Mouse (Mus musculus) G1E (cell line): Measurements from ENCODE around the gene Arrdc5. TPM values are rescaled to one million over a fixed set of nuclear protein-coding genes. Genes with fewer than 3 reads are reported as not detected.

ENCODE experiments used
- ATAC-seq: 2 replicates; pipeline ENCODE4 v1.8.0; 2016; ENCODE audit warnings: mild to moderate bottlenecking; ENCODE audit not compliant: insufficient number of reproducible peaks, poor library complexity, low FRiP score, severe bottlenecking; ENCODE audit errors: extremely low read depth
- DNase-seq: peaks from one replicate; pipeline ENCODE4 v3.0.0; 2012; ENCODE audit warnings: low spot score
- H3K27me3 ChIP-seq: 2 replicates; pipeline ENCODE4 v1.6.1; 2012; ENCODE audit warnings: mild to moderate bottlenecking, low read length, inconsistent platforms; ENCODE audit not compliant: insufficient read depth
- H3K36me3 ChIP-seq: replicated peaks from 2 replicates; pipeline ENCODE3; 2012; ENCODE audit warnings: mild to moderate bottlenecking, inconsistent platforms
- H3K4me1 ChIP-seq: 2 replicates; pipeline ENCODE4 v1.6.1; 2012; ENCODE audit warnings: low read depth, low read length, inconsistent platforms, mixed read lengths; ENCODE audit not compliant: insufficient read depth
- H3K4me3 ChIP-seq: 2 replicates; pipeline ENCODE4 v1.5.1; 2012; ENCODE audit warnings: low read depth, mild to moderate bottlenecking, inconsistent platforms, low read length, moderate library complexity, mixed read lengths
- H3K9me3 ChIP-seq: replicated peaks from 2 replicates; pipeline ENCODE4 v1.6.1; 2012; ENCODE audit warnings: inconsistent platforms
- CTCF ChIP-seq: IDR thresholded peaks from 2 replicates; pipeline ENCODE4 v1.5.1; 2012; ENCODE audit warnings: low read depth, low read length, inconsistent platforms, mixed read lengths
- GATA1 ChIP-seq: IDR thresholded peaks from 2 replicates; pipeline ENCODE4 v1.6.1; 2012; ENCODE audit warnings: borderline replicate concordance, low read length, inconsistent platforms, mixed read lengths
- GATA2 ChIP-seq: IDR thresholded peaks from 2 replicates; pipeline ENCODE4 v1.6.1; 2012; ENCODE audit warnings: low read depth, low read length, inconsistent platforms, borderline replicate concordance
- POLR2AphosphoS5 ChIP-seq: IDR thresholded peaks from 2 replicates; pipeline ENCODE4 v1.6.1; 2012; ENCODE audit warnings: low read depth, low read length, inconsistent platforms; ENCODE audit not compliant: insufficient replicate concordance
- TAL1 ChIP-seq: conservative IDR thresholded peaks from 2 replicates; pipeline ENCODE4 v1.6.1; 2012; ENCODE audit warnings: low read depth, low read length, inconsistent platforms, mixed read lengths
- polyA plus RNA-seq: library from polyadenylated mRNA; stranded (reverse); fragments of >175 nt; gene quantifications from 2 replicates; pipeline ENCODE4 v1.2.3, GENCODE M21; 2012
- total RNA-seq, 2 experiments: library from RNA; stranded (forward) in 1 of 2; stranded (reverse) in 1 of 2; fragments of 200-1000 nt in 1 of 2; fragments of >200 nt in 1 of 2; fragmentation: Nextera tagmentation in 1 of 2; gene quantifications; 2 replicates each; pipeline ENCODE4 v1.2.3; 2014 to 2017

Arrdc5 gene
- total and polyA plus RNA-seq, 3 experiments = not detected

- peaks cover 39% of the 10 kb centered on the region for H3K36me3 ChIP-seq
- H3K27me3 ChIP-seq = peaks cover 6% of the 10 kb centered on the region
- H3K9me3 ChIP-seq = no peaks in the 10 kb centered on the region
- H3K4me3 ChIP-seq = peak within 1 kb of the TSS; percentile 82
- peak; percentile 79 for DNase-seq
- TF ChIP-seq GATA1 (no peak), POLR2AphosphoS5 (no peak), CTCF (no peak)
- H3K4me1 ChIP-seq = peaks cover 53% of the 10 kb centered on the region
- peak; percentile 75 for ATAC-seq
These were observed 43.7 kb downstream of the Arrdc5 start, which contains the start of gene Fem1a for GRCm38 (mm10) chr17:56256239-56256881. Fem1a (plus strand) TSS chr17:56256810.

- H3K4me1 ChIP-seq = peaks cover 52% of the 10 kb centered on the region
- TF ChIP-seq TAL1 (no peak), CTCF (peak; percentile 69)
These were observed 44.2 kb downstream of the Arrdc5 start for GRCm38 (mm10) chr17:56255863-56256238.

GRCm38 (mm10) chr17:56255429-56255828 lies 44.7 kb downstream of the Arrdc5 start:
- peaks cover 6% of the 10 kb centered on the region for H3K27me3 ChIP-seq
- no peak for ATAC-seq
- H3K4me3 ChIP-seq = peak overlapping the region; percentile 82; the same call in 1 of the 2 replicates
- peaks cover 50% of the 10 kb centered on the region for H3K4me1 ChIP-seq
- H3K36me3 ChIP-seq = peaks cover 30% of the 10 kb centered on the region
- DNase-seq = no peak
- no peak for TF ChIP-seq CTCF
- TF ChIP-seq GATA2 = no peak
- no peak for TF ChIP-seq TAL1
- no peak for TF ChIP-seq POLR2AphosphoS5
- TF ChIP-seq GATA1 = no peak
- no peaks in the 10 kb centered on the region for H3K9me3 ChIP-seq

More at GRCm38 (mm10) chr17:56255863-56256238, 44.2 kb downstream of the Arrdc5 start:
- peak; percentile 77 for ATAC-seq
- H3K4me3 ChIP-seq = peak overlapping the region; percentile 82
- DNase-seq = peak; percentile 91
- H3K9me3 ChIP-seq = no peaks in the 10 kb centered on the region
- peaks cover 34% of the 10 kb centered on the region for H3K36me3 ChIP-seq
- H3K27me3 ChIP-seq = peaks cover 6% of the 10 kb centered on the region

- Histone ChIP-seq H3K36me3 (peaks cover 23% of the 10 kb centered on the region), H3K4me3 (no peak overlapping the region), H3K4me1 (peaks cover 42% of the 10 kb centered on the region), H3K9me3 (no peaks in the 10 kb centered on the region), H3K27me3 (peaks cover 7% of the 10 kb centered on the region)
- DNase-seq (no peak), ATAC-seq (no peak)
- TF ChIP-seq POLR2AphosphoS5 (no peak), GATA2 (no peak), TAL1 (no peak), CTCF (no peak), GATA1 (no peak)
These were observed 45.4 kb downstream of the Arrdc5 start for GRCm38 (mm10) chr17:56254695-56255094.

- no peak overlapping the region for H3K4me3 ChIP-seq
- peaks cover 23% of the 10 kb centered on the region for H3K27me3 ChIP-seq
- ATAC-seq (no peak), DNase-seq (no peak)
- H3K4me1 ChIP-seq = peaks cover 19% of the 10 kb centered on the region
- no peaks in the 10 kb centered on the region for H3K9me3 ChIP-seq
- H3K36me3 ChIP-seq = no peaks in the 10 kb centered on the region
- TF ChIP-seq CTCF (peak; percentile 72), TAL1 (no peak)
These were observed 48.8 kb downstream of the Arrdc5 start for GRCm38 (mm10) chr17:56251136-56251829.

- Histone ChIP-seq H3K9me3 (no peaks in the 10 kb centered on the region), H3K36me3 (no peaks in the 10 kb centered on the region), H3K27me3 (peaks cover 46% of the 10 kb centered on the region), H3K4me3 (no peak overlapping the region), H3K4me1 (no peaks in the 10 kb centered on the region)
- ATAC-seq (no peak), DNase-seq (no peak)
- TF ChIP-seq GATA2 = no peak
- no peak for TF ChIP-seq GATA1
These were observed 54.5 kb downstream of the Arrdc5 start for GRCm38 (mm10) chr17:56245608-56246007.

Other genes with a start within 250 kb of the Arrdc5 start
- gene Ubxn6, start 225.3 kb downstream of the Arrdc5 start, total RNA-seq (2014; fragmentation: Nextera tagmentation) = 9.0 and 9.3 TPM in 2 replicates
- 17.1 and 19.1 TPM in 2 replicates for gene Ubxn6, start 225.3 kb downstream of the Arrdc5 start, total RNA-seq (2017)
- gene Ubxn6, start 225.3 kb downstream of the Arrdc5 start, polyA plus RNA-seq = 21.2 and 21.4 TPM in 2 replicates
- gene Hdgfl2, start 220.7 kb downstream of the Arrdc5 start, total RNA-seq (2014; fragmentation: Nextera tagmentation) = 31.1 and 37.6 TPM in 2 replicates
- 73.3 and 76.0 TPM in 2 replicates for gene Hdgfl2, start 220.7 kb downstream of the Arrdc5 start, total RNA-seq (2017)
- gene Hdgfl2, start 220.7 kb downstream of the Arrdc5 start, polyA plus RNA-seq = 174 and 201 TPM in 2 replicates
- gene Plin4, start 190.5 kb downstream of the Arrdc5 start, total RNA-seq (2014; fragmentation: Nextera tagmentation) = not detected in 2 replicates
- gene Plin4, start 190.5 kb downstream of the Arrdc5 start, total RNA-seq (2017) = 0.05 and 0.06 TPM in 2 replicates
- not detected in 2 replicates for gene Plin4, start 190.5 kb downstream of the Arrdc5 start, polyA plus RNA-seq
- not detected in 2 replicates for gene Plin5, start 182.7 kb downstream of the Arrdc5 start, total RNA-seq (2014; fragmentation: Nextera tagmentation)
- 0.06 TPM in 1 of 2 replicates, not detected in the other for gene Plin5, start 182.7 kb downstream of the Arrdc5 start, total RNA-seq (2017)
- gene Plin5, start 182.7 kb downstream of the Arrdc5 start, polyA plus RNA-seq = not detected in 2 replicates
- gene Lrg1, start 178.3 kb downstream of the Arrdc5 start, total RNA-seq (2014; fragmentation: Nextera tagmentation) = not detected in 2 replicates
- gene Lrg1, start 178.3 kb downstream of the Arrdc5 start, total RNA-seq (2017) = not detected in 2 replicates
- 0.04 TPM in 1 of 2 replicates, not detected in the other for gene Lrg1, start 178.3 kb downstream of the Arrdc5 start, polyA plus RNA-seq
- gene Sema6b, start 159.9 kb downstream of the Arrdc5 start, total RNA-seq (2014; fragmentation: Nextera tagmentation) = 2.7 and 4.0 TPM in 2 replicates
- 3.4 and 3.6 TPM in 2 replicates for gene Sema6b, start 159.9 kb downstream of the Arrdc5 start, total RNA-seq (2017)
- gene Sema6b, start 159.9 kb downstream of the Arrdc5 start, polyA plus RNA-seq = 14.1 and 16.1 TPM in 2 replicates
- gene Tnfaip8l1, start 137.8 kb downstream of the Arrdc5 start, total RNA-seq (2014; fragmentation: Nextera tagmentation) = 2.0 and 2.1 TPM in 2 replicates
- 2.8 and 3.2 TPM in 2 replicates for gene Tnfaip8l1, start 137.8 kb downstream of the Arrdc5 start, total RNA-seq (2017)
- 1.0 and 1.1 TPM in 2 replicates for gene Tnfaip8l1, start 137.8 kb downstream of the Arrdc5 start, polyA plus RNA-seq
- gene Mydgf, start 116.4 kb downstream of the Arrdc5 start, total RNA-seq (2014; fragmentation: Nextera tagmentation) = 19.9 and 22.0 TPM in 2 replicates
- gene Mydgf, start 116.4 kb downstream of the Arrdc5 start, total RNA-seq (2017) = 32.3 and 36.2 TPM in 2 replicates
- 27.3 and 36.6 TPM in 2 replicates for gene Mydgf, start 116.4 kb downstream of the Arrdc5 start, polyA plus RNA-seq
- 22.4 and 26.8 TPM in 2 replicates for gene Dpp9, start 81.4 kb downstream of the Arrdc5 start, total RNA-seq (2014; fragmentation: Nextera tagmentation)
- 13.0 and 14.4 TPM in 2 replicates for gene Dpp9, start 81.4 kb downstream of the Arrdc5 start, total RNA-seq (2017)
- 61.8 and 62.4 TPM in 2 replicates for gene Dpp9, start 81.4 kb downstream of the Arrdc5 start, polyA plus RNA-seq
- 14.4 and 16.5 TPM in 2 replicates for gene Fem1a, start 43.5 kb downstream of the Arrdc5 start, total RNA-seq (2014; fragmentation: Nextera tagmentation)
- gene Fem1a, start 43.5 kb downstream of the Arrdc5 start, total RNA-seq (2017) = 17.8 and 18.9 TPM in 2 replicates
- 20.1 and 20.7 TPM in 2 replicates for gene Fem1a, start 43.5 kb downstream of the Arrdc5 start, polyA plus RNA-seq
- gene Ticam1, start 23.5 kb downstream of the Arrdc5 start, total RNA-seq (2014; fragmentation: Nextera tagmentation) = 15.2 and 16.2 TPM in 2 replicates
- gene Ticam1, start 23.5 kb downstream of the Arrdc5 start, total RNA-seq (2017) = 4.9 and 5.7 TPM in 2 replicates
- 7.4 and 8.1 TPM in 2 replicates for gene Ticam1, start 23.5 kb downstream of the Arrdc5 start, polyA plus RNA-seq
- gene Plin3, start 7.4 kb downstream of the Arrdc5 start, total RNA-seq (2014; fragmentation: Nextera tagmentation) = 8.1 and 12.3 TPM in 2 replicates
- gene Plin3, start 7.4 kb downstream of the Arrdc5 start, total RNA-seq (2017) = 55.9 and 64.1 TPM in 2 replicates
- 12.2 and 12.7 TPM in 2 replicates for gene Plin3, start 7.4 kb downstream of the Arrdc5 start, polyA plus RNA-seq
- gene Uhrf1, start 3.0 kb upstream of the Arrdc5 start, total RNA-seq (2014; fragmentation: Nextera tagmentation) = 108 and 118 TPM in 2 replicates
- 173 and 186 TPM in 2 replicates for gene Uhrf1, start 3.0 kb upstream of the Arrdc5 start, total RNA-seq (2017)
- gene Uhrf1, start 3.0 kb upstream of the Arrdc5 start, polyA plus RNA-seq = 193 and 196 TPM in 2 replicates
- gene Kdm4b, start 25.8 kb upstream of the Arrdc5 start, total RNA-seq (2014; fragmentation: Nextera tagmentation) = 28.3 and 35.1 TPM in 2 replicates
- 21.5 and 24.6 TPM in 2 replicates for gene Kdm4b, start 25.8 kb upstream of the Arrdc5 start, total RNA-seq (2017)
- 31.1 and 32.3 TPM in 2 replicates for gene Kdm4b, start 25.8 kb upstream of the Arrdc5 start, polyA plus RNA-seq
- 70.5 and 77.2 TPM in 2 replicates for gene Ptprs, start 176.2 kb upstream of the Arrdc5 start, total RNA-seq (2014; fragmentation: Nextera tagmentation)
- 16.4 and 16.7 TPM in 2 replicates for gene Ptprs, start 176.2 kb upstream of the Arrdc5 start, total RNA-seq (2017)
- gene Ptprs, start 176.2 kb upstream of the Arrdc5 start, polyA plus RNA-seq = 83.6 and 90.8 TPM in 2 replicates
- gene Znrf4, start 212.1 kb upstream of the Arrdc5 start, total RNA-seq (2014; fragmentation: Nextera tagmentation) = not detected in 2 replicates
- 0.17 TPM in 1 of 2 replicates, not detected in the other for gene Znrf4, start 212.1 kb upstream of the Arrdc5 start, total RNA-seq (2017)
- gene Znrf4, start 212.1 kb upstream of the Arrdc5 start, polyA plus RNA-seq = not detected in 2 replicates